Mouse (Mus musculus): Measurements from ENCODE around the gene Galnt5. TPM values are rescaled to one million over a fixed set of nuclear protein-coding genes. Genes with fewer than 3 reads are reported as not detected.

The Galnt5 gene
- polyA plus RNA-seq, 1 experiment from 2014 or later: 0.74 TPM

GRCm38 (mm10) chr2:58029404-58029803, 31.7 kb downstream of the Galnt5 start:
- DNase-seq (ENCODE audit: low spot score) (peak; percentile 74), ATAC-seq (ENCODE audit: low FRiP score) (no peak)
- no peak overlapping the region for H3K27ac ChIP-seq (ENCODE audit: low read depth, low read length)
- H3K4me1 ChIP-seq (replicated peaks; ENCODE audit: control insufficient read depth, insufficient read depth, low read length): no peaks in the 10 kb centered on the region
- H3K9me3 ChIP-seq (ENCODE audit: control insufficient read depth, low read length): no peaks in the 10 kb centered on the region
- H3K27me3 ChIP-seq (ENCODE audit: control insufficient read depth, insufficient read depth, low read length): no peaks in the 10 kb centered on the region
- H3K36me3 ChIP-seq (ENCODE audit: control insufficient read depth, insufficient read depth, low read length): no peaks in the 10 kb centered on the region
- H3K9ac ChIP-seq (ENCODE audit: low read depth, low read length): no peak overlapping the region
- H3K4me2 ChIP-seq (replicated peaks; ENCODE audit: low read depth, low read length): no peak overlapping the region
- H3K4me3 ChIP-seq (ENCODE audit: low read depth, low read length): no peak overlapping the region
- 39% methylated on average over 7 of the region's 7 CpGs for WGBS

- no peak overlapping the region for H3K27ac ChIP-seq (ENCODE audit: low read depth, low read length)
- H3K4me2 ChIP-seq (replicated peaks; ENCODE audit: low read depth, low read length): no peak overlapping the region
- WGBS: 95% methylated on average over 3 of the region's 3 CpGs
- H3K36me3 ChIP-seq (ENCODE audit: control insufficient read depth, insufficient read depth, low read length): no peaks in the 10 kb centered on the region
- H3K9ac ChIP-seq (ENCODE audit: low read depth, low read length): no peak overlapping the region
- no peaks in the 10 kb centered on the region for H3K9me3 ChIP-seq (ENCODE audit: control insufficient read depth, low read length)
- no peak for DNase-seq (ENCODE audit: low spot score)
- ATAC-seq (ENCODE audit: low FRiP score): no peak
- no peaks in the 10 kb centered on the region for H3K4me1 ChIP-seq (replicated peaks; ENCODE audit: control insufficient read depth, insufficient read depth, low read length)
- H3K4me3 ChIP-seq (ENCODE audit: low read depth, low read length): no peak overlapping the region
- no peaks in the 10 kb centered on the region for H3K27me3 ChIP-seq (ENCODE audit: control insufficient read depth, insufficient read depth, low read length)
These were observed 33.7 kb downstream of the Galnt5 start for GRCm38 (mm10) chr2:58031431-58031830.

GRCm38 (mm10) chr2:58035635-58036034, 38.0 kb downstream of the Galnt5 start:
- Histone ChIP-seq H3K9me3 (ENCODE audit: control insufficient read depth, low read length) (no peaks in the 10 kb centered on the region), H3K4me2 (replicated peaks; ENCODE audit: low read depth, low read length) (no peak overlapping the region), H3K4me1 (replicated peaks; ENCODE audit: control insufficient read depth, insufficient read depth, low read length) (no peaks in the 10 kb centered on the region), H3K27ac (ENCODE audit: low read depth, low read length) (no peak overlapping the region), H3K36me3 (ENCODE audit: control insufficient read depth, insufficient read depth, low read length) (no peaks in the 10 kb centered on the region), H3K9ac (ENCODE audit: low read depth, low read length) (no peak overlapping the region), H3K4me3 (ENCODE audit: low read depth, low read length) (no peak overlapping the region), H3K27me3 (ENCODE audit: control insufficient read depth, insufficient read depth, low read length) (no peaks in the 10 kb centered on the region)
- 78% methylated on average over 4 of the region's 4 CpGs for WGBS
- no peak for DNase-seq (ENCODE audit: low spot score)
- no peak for ATAC-seq (ENCODE audit: low FRiP score)

GRCm38 (mm10) chr2:58036926-58037325, 39.2 kb downstream of the Galnt5 start:
- WGBS: 82% methylated on average over 2 of the region's 2 CpGs
- H3K36me3 ChIP-seq (ENCODE audit: control insufficient read depth, insufficient read depth, low read length): no peaks in the 10 kb centered on the region
- H3K27me3 ChIP-seq (ENCODE audit: control insufficient read depth, insufficient read depth, low read length): no peaks in the 10 kb centered on the region
- H3K4me3 ChIP-seq (ENCODE audit: low read depth, low read length): no peak overlapping the region
- H3K9ac ChIP-seq (ENCODE audit: low read depth, low read length): no peak overlapping the region
- no peak for DNase-seq (ENCODE audit: low spot score)
- no peaks in the 10 kb centered on the region for H3K4me1 ChIP-seq (replicated peaks; ENCODE audit: control insufficient read depth, insufficient read depth, low read length)
- no peak overlapping the region for H3K27ac ChIP-seq (ENCODE audit: low read depth, low read length)
- H3K4me2 ChIP-seq (replicated peaks; ENCODE audit: low read depth, low read length): no peak overlapping the region
- no peaks in the 10 kb centered on the region for H3K9me3 ChIP-seq (ENCODE audit: control insufficient read depth, low read length)
- ATAC-seq (ENCODE audit: low FRiP score): no peak

- Histone ChIP-seq H3K36me3 (ENCODE audit: control insufficient read depth, insufficient read depth, low read length) (no peaks in the 10 kb centered on the region), H3K4me3 (ENCODE audit: low read depth, low read length) (no peak overlapping the region), H3K4me2 (replicated peaks; ENCODE audit: low read depth, low read length) (no peak overlapping the region), H3K4me1 (replicated peaks; ENCODE audit: control insufficient read depth, insufficient read depth, low read length) (no peaks in the 10 kb centered on the region), H3K27ac (ENCODE audit: low read depth, low read length) (no peak overlapping the region), H3K9me3 (ENCODE audit: control insufficient read depth, low read length) (no peaks in the 10 kb centered on the region), H3K9ac (ENCODE audit: low read depth, low read length) (no peak overlapping the region), H3K27me3 (ENCODE audit: control insufficient read depth, insufficient read depth, low read length) (no peaks in the 10 kb centered on the region)
- ATAC-seq (ENCODE audit: low FRiP score) (peak; percentile 27; the same call in 1 of the 2 replicates), DNase-seq (ENCODE audit: low spot score) (peak; percentile 12)
- 78% methylated on average over 7 of the region's 7 CpGs for WGBS
These were observed 44.2 kb downstream of the Galnt5 start for GRCm38 (mm10) chr2:58041867-58042266.

GRCm38 (mm10) chr2:58052821-58053581, 55.3 kb downstream of the Galnt5 start, which contains the start of gene Ermn:
Ermn (minus strand) TSS chr2:58052864.
- Histone ChIP-seq H3K9me3 (ENCODE audit: control insufficient read depth, low read length) (no peaks in the 10 kb centered on the region), H3K9ac (ENCODE audit: low read depth, low read length) (no peak within 1 kb of the TSS), H3K27ac (ENCODE audit: low read depth, low read length) (no peak within 1 kb of the TSS), H3K4me2 (replicated peaks; ENCODE audit: low read depth, low read length) (no peak within 1 kb of the TSS), H3K27me3 (ENCODE audit: control insufficient read depth, insufficient read depth, low read length) (peaks cover 2% of the 10 kb centered on the region; the same call in 1 of the 2 replicates), H3K4me1 (replicated peaks; ENCODE audit: control insufficient read depth, insufficient read depth, low read length) (no peaks in the 10 kb centered on the region), H3K4me3 (ENCODE audit: low read depth, low read length) (no peak within 1 kb of the TSS), H3K36me3 (ENCODE audit: control insufficient read depth, insufficient read depth, low read length) (no peaks in the 10 kb centered on the region)
- ATAC-seq (ENCODE audit: low FRiP score): peak; percentile 72
- 25% methylated on average over 7 of the region's 7 CpGs for WGBS
- DNase-seq (ENCODE audit: low spot score): peak; percentile 36

GRCm38 (mm10) chr2:58055383-58055782, 57.7 kb downstream of the Galnt5 start:
- Histone ChIP-seq H3K27ac (ENCODE audit: low read depth, low read length) (no peak overlapping the region), H3K36me3 (ENCODE audit: control insufficient read depth, insufficient read depth, low read length) (no peaks in the 10 kb centered on the region), H3K4me3 (ENCODE audit: low read depth, low read length) (no peak overlapping the region), H3K4me2 (replicated peaks; ENCODE audit: low read depth, low read length) (no peak overlapping the region), H3K9ac (ENCODE audit: low read depth, low read length) (no peak overlapping the region), H3K27me3 (ENCODE audit: control insufficient read depth, insufficient read depth, low read length) (peaks cover 2% of the 10 kb centered on the region; the same call in 1 of the 2 replicates), H3K9me3 (ENCODE audit: control insufficient read depth, low read length) (no peaks in the 10 kb centered on the region), H3K4me1 (replicated peaks; ENCODE audit: control insufficient read depth, insufficient read depth, low read length) (no peaks in the 10 kb centered on the region)
- DNase-seq (ENCODE audit: low spot score) (peak; percentile 80), ATAC-seq (ENCODE audit: low FRiP score) (peak; percentile 74)

- no peak overlapping the region for H3K9ac ChIP-seq (ENCODE audit: low read depth, low read length)
- H3K9me3 ChIP-seq (ENCODE audit: control insufficient read depth, low read length): no peaks in the 10 kb centered on the region
- no peak overlapping the region for H3K27ac ChIP-seq (ENCODE audit: low read depth, low read length)
- no peak overlapping the region for H3K4me2 ChIP-seq (replicated peaks; ENCODE audit: low read depth, low read length)
- H3K27me3 ChIP-seq (ENCODE audit: control insufficient read depth, insufficient read depth, low read length): no peaks in the 10 kb centered on the region
- WGBS: 76% methylated on average over 1 of the region's 1 CpGs
- H3K4me1 ChIP-seq (replicated peaks; ENCODE audit: control insufficient read depth, insufficient read depth, low read length): no peaks in the 10 kb centered on the region
- ATAC-seq (ENCODE audit: low FRiP score) (no peak), DNase-seq (ENCODE audit: low spot score) (no peak)
- H3K36me3 ChIP-seq (ENCODE audit: control insufficient read depth, insufficient read depth, low read length): no peaks in the 10 kb centered on the region
- no peak overlapping the region for H3K4me3 ChIP-seq (ENCODE audit: low read depth, low read length)
These were observed 82.2 kb downstream of the Galnt5 start for GRCm38 (mm10) chr2:58079849-58080248.

- Histone ChIP-seq H3K27me3 (ENCODE audit: control insufficient read depth, insufficient read depth, low read length) (no peaks in the 10 kb centered on the region), H3K36me3 (ENCODE audit: control insufficient read depth, insufficient read depth, low read length) (no peaks in the 10 kb centered on the region), H3K4me2 (replicated peaks; ENCODE audit: low read depth, low read length) (no peak overlapping the region), H3K9ac (ENCODE audit: low read depth, low read length) (no peak overlapping the region), H3K9me3 (ENCODE audit: control insufficient read depth, low read length) (no peaks in the 10 kb centered on the region), H3K4me3 (ENCODE audit: low read depth, low read length) (no peak overlapping the region), H3K27ac (ENCODE audit: low read depth, low read length) (no peak overlapping the region), H3K4me1 (replicated peaks; ENCODE audit: control insufficient read depth, insufficient read depth, low read length) (no peaks in the 10 kb centered on the region)
- no peak for DNase-seq (ENCODE audit: low spot score)
- ATAC-seq (ENCODE audit: low FRiP score): no peak
- 85% methylated on average over 1 of the region's 1 CpGs for WGBS
These were observed 88.7 kb downstream of the Galnt5 start for GRCm38 (mm10) chr2:58086420-58086819.

Data from hindbrain, embryonic 11.5 days (tissue).